In genomic region chr12:104069620-104070019, GRCm38 (mm10) we compare ENCODE assay signal across 9 mouse cellular contexts. TPM values are rescaled to one million over a fixed set of nuclear protein-coding genes. Genes with fewer than 3 reads are reported as not detected.
A peak's percentile ranks its signal among the peaks of the same experiment; 100 is the strongest.
DNase-seq lines count a peak whose midpoint lies in the region; ATAC-seq and TF ChIP-seq lines count a peak whose summit lies in the region.
"Had no signal": no experiment of that assay in that cellular context is flagged by ENCODE, and none has a peak within 500 bp of the region (broad histone marks: within the 10 kb centered on the region; RNA-seq: fewer than 3 reads in every experiment).

No protein-coding gene starts in this region.

- DNase-seq in 3T3-L1 (ENCODE audit: low read depth, low spot score): peak; percentile 94
- peak; percentile 31 to 68 for DNase-seq in heart, adult 9 months (ENCODE audit: low spot score in 2 of 2)
- peak; percentile 82 for DNase-seq in kidney, postnatal 14 days
- peak; percentile 84 for DNase-seq in liver, postnatal 0 days
- DNase-seq in thymus, postnatal 25 days: peak; percentile 42

- peak; percentile 88 for TF ChIP-seq CTCF in cortical plate, adult 2 months (IDR thresholded peaks at IDR 0.05; ENCODE audit: extremely low read depth, insufficient read depth, low read length)
- peak; percentile 81 for TF ChIP-seq CTCF in liver, postnatal 0 days (IDR thresholded peaks at IDR 0.05; ENCODE audit: low read depth)

- H3K27ac ChIP-seq in cortical plate, adult 2 months (ENCODE audit: insufficient read depth, low read length): no peak overlapping the region
- H3K27ac ChIP-seq in liver, postnatal 0 days (ENCODE audit: low read depth): no peak overlapping the region
- no peak overlapping the region for H3K27ac ChIP-seq in neural tube, embryonic 15.5 days (replicated peaks)
- H3K27ac ChIP-seq: embryonic facial prominence, embryonic 13.5 days had no signal

- no peaks in the 10 kb centered on the region for H3K9me3 ChIP-seq in liver, postnatal 0 days (ENCODE audit: low read length)
- no peaks in the 10 kb centered on the region for H3K9me3 ChIP-seq in neural tube, embryonic 15.5 days (replicated peaks)
- H3K9me3 ChIP-seq: embryonic facial prominence, embryonic 13.5 days had no signal

- no peak overlapping the region for H3K4me3 ChIP-seq in cortical plate, adult 2 months (ENCODE audit: insufficient read depth, low read length)
- H3K4me3 ChIP-seq in liver, postnatal 0 days (ENCODE audit: low read depth, low read length): no peak overlapping the region
- H3K4me3 ChIP-seq in neural tube, embryonic 15.5 days (replicated peaks): no peak overlapping the region
- H3K4me3 ChIP-seq: embryonic facial prominence, embryonic 13.5 days had no signal

- ATAC-seq in activated CD4-positive, CD25-positive, alpha-beta regulatory T cell, adult 4 months: peak; percentile 29
- peak; percentile 47 for ATAC-seq in liver, postnatal 0 days
- ATAC-seq in neural tube, embryonic 15.5 days (ENCODE audit: low FRiP score): peak; percentile 62; the same call in 1 of the 2 replicates

- H3K27me3 ChIP-seq in liver, postnatal 0 days (ENCODE audit: insufficient read depth, low read length): no peaks in the 10 kb centered on the region
- no peaks in the 10 kb centered on the region for H3K27me3 ChIP-seq in neural tube, embryonic 15.5 days (replicated peaks)
- H3K27me3 ChIP-seq: embryonic facial prominence, embryonic 13.5 days had no signal

- no peak for TF ChIP-seq POLR2A in cortical plate, adult 2 months (IDR thresholded peaks at IDR 0.05; ENCODE audit: extremely low read depth, insufficient read depth, low read length)

- no peak overlapping the region for H3K4me2 ChIP-seq in liver, postnatal 0 days (ENCODE audit: low read depth, low read length)
- H3K4me2 ChIP-seq in neural tube, embryonic 15.5 days: no peak overlapping the region
- H3K4me2 ChIP-seq: embryonic facial prominence, embryonic 13.5 days had no signal

- no peak for TF ChIP-seq EP300 in liver, postnatal 0 days (IDR thresholded peaks at IDR 0.05; ENCODE audit: low read depth)

- no peaks in the 10 kb centered on the region for H3K36me3 ChIP-seq in liver, postnatal 0 days (replicated peaks; ENCODE audit: insufficient read depth, low read length)
- no peaks in the 10 kb centered on the region for H3K36me3 ChIP-seq in neural tube, embryonic 15.5 days
- H3K36me3 ChIP-seq: embryonic facial prominence, embryonic 13.5 days had no signal

- H3K4me1 ChIP-seq in cortical plate, adult 2 months (ENCODE audit: control insufficient read depth, insufficient read depth, low read length): peaks cover 3% of the 10 kb centered on the region; the same call in 1 of the 2 replicates
- H3K4me1 ChIP-seq in liver, postnatal 0 days (ENCODE audit: insufficient read depth): peaks cover 6% of the 10 kb centered on the region; the same call in 1 of the 2 replicates
- peaks cover 13% of the 10 kb centered on the region for H3K4me1 ChIP-seq in neural tube, embryonic 15.5 days
- H3K4me1 ChIP-seq: embryonic facial prominence, embryonic 13.5 days had no signal

- H3K9ac ChIP-seq in liver, postnatal 0 days (replicated peaks): no peak overlapping the region
- H3K9ac ChIP-seq in neural tube, embryonic 15.5 days (replicated peaks): no peak overlapping the region
- H3K9ac ChIP-seq: embryonic facial prominence, embryonic 13.5 days had no signal

- 4% methylated on average over 2 of the region's 2 CpGs for WGBS in liver, postnatal 0 days (ENCODE audit: insufficient replicate concordance)
- 6% methylated on average over 2 of the region's 2 CpGs for WGBS in neural tube, embryonic 15.5 days

RNA-seq across cellular contexts. Expression of gene Serpina12, which starts 25.4 kb away (rescaled TPM):
- polyA plus RNA-seq in activated CD4-positive, CD25-positive, alpha-beta regulatory T cell, adult 4 months (2017; shearing (Covaris generic)): not detected
- polyA plus RNA-seq in cortical plate, adult 2 months (2012; rRNA removed): 0.04 TPM in 1 of 2 replicates, not detected in the other
- polyA plus RNA-seq in liver, postnatal 0 days (2015; fragmentation: Nextera tagmentation; extraction: Ambion mirVana): 0.13 TPM in 2 replicates
- polyA plus RNA-seq in neural tube, embryonic 15.5 days (2015; fragmentation: Nextera tagmentation; extraction: Ambion mirVana): not detected in 2 replicates
- polyA plus RNA-seq: embryonic facial prominence, embryonic 13.5 days had no signal

RNA-seq across cellular contexts. Expression of gene Serpina5, which starts 31.3 kb away (rescaled TPM):
- polyA plus RNA-seq in activated CD4-positive, CD25-positive, alpha-beta regulatory T cell, adult 4 months (2017; shearing (Covaris generic)): not detected
- not detected in 2 replicates for polyA plus RNA-seq in cortical plate, adult 2 months (2012; rRNA removed)
- 0.54 and 0.58 TPM in 2 replicates for polyA plus RNA-seq in liver, postnatal 0 days (2015; fragmentation: Nextera tagmentation; extraction: Ambion mirVana)
- polyA plus RNA-seq in neural tube, embryonic 15.5 days (2015; fragmentation: Nextera tagmentation; extraction: Ambion mirVana): not detected in 2 replicates
- polyA plus RNA-seq: embryonic facial prominence, embryonic 13.5 days had no signal

RNA-seq across cellular contexts. Expression of gene Serpina3a, which starts 42.9 kb away (rescaled TPM):
- not detected for polyA plus RNA-seq in activated CD4-positive, CD25-positive, alpha-beta regulatory T cell, adult 4 months (2017; shearing (Covaris generic))
- not detected in 2 replicates for polyA plus RNA-seq in cortical plate, adult 2 months (2012; rRNA removed)
- polyA plus RNA-seq in liver, postnatal 0 days (2015; fragmentation: Nextera tagmentation; extraction: Ambion mirVana): 0.12 TPM in 1 of 2 replicates, not detected in the other
- not detected in 2 replicates for polyA plus RNA-seq in neural tube, embryonic 15.5 days (2015; fragmentation: Nextera tagmentation; extraction: Ambion mirVana)
- polyA plus RNA-seq: embryonic facial prominence, embryonic 13.5 days had no signal

RNA-seq across cellular contexts. Expression of gene Serpina9, which starts 56.1 kb away (rescaled TPM):
- polyA plus RNA-seq in activated CD4-positive, CD25-positive, alpha-beta regulatory T cell, adult 4 months (2017; shearing (Covaris generic)): 1 to 10 TPM; 1.1 to 1.3 TPM
- 0.04 and 3.8 TPM in 2 replicates for polyA plus RNA-seq in cortical plate, adult 2 months (2012; rRNA removed)
- 0.05 and 0.06 TPM in 2 replicates for polyA plus RNA-seq in liver, postnatal 0 days (2015; fragmentation: Nextera tagmentation; extraction: Ambion mirVana)
- 0.73 TPM in 1 of 2 replicates, not detected in the other for polyA plus RNA-seq in neural tube, embryonic 15.5 days (2015; fragmentation: Nextera tagmentation; extraction: Ambion mirVana)

RNA-seq across cellular contexts. Expression of gene Serpina3b, which starts 58.2 kb away (rescaled TPM):
- not detected for polyA plus RNA-seq in activated CD4-positive, CD25-positive, alpha-beta regulatory T cell, adult 4 months (2017; shearing (Covaris generic))
- polyA plus RNA-seq in cortical plate, adult 2 months (2012; rRNA removed): not detected in 2 replicates
- polyA plus RNA-seq in liver, postnatal 0 days (2015; fragmentation: Nextera tagmentation; extraction: Ambion mirVana): 0.65 and 0.73 TPM in 2 replicates
- polyA plus RNA-seq in neural tube, embryonic 15.5 days (2015; fragmentation: Nextera tagmentation; extraction: Ambion mirVana): not detected in 2 replicates
- polyA plus RNA-seq: embryonic facial prominence, embryonic 13.5 days had no signal

Comparison
In these comparisons a context has a peak if more than half of its experiments do, and no peak if none do; other contexts are left out.
1. DNase-seq: peak in every context shown above with its lines; median percentile 94 in 3T3-L1; 84 in liver, postnatal 0 days; 82 in kidney, postnatal 14 days; 50 in heart, adult 9 months; 42 in thymus, postnatal 25 days.